Mouse (Mus musculus) layer of hippocampus, adult 9-10 months (tissue): ENCODE measurements around the gene Reep3.

Experiments
- DNase-seq: peaks from one replicate; pipeline ENCODE4 v3.0.0; 2022; ENCODE audit warnings: low spot score

The Reep3 gene

DNA sequence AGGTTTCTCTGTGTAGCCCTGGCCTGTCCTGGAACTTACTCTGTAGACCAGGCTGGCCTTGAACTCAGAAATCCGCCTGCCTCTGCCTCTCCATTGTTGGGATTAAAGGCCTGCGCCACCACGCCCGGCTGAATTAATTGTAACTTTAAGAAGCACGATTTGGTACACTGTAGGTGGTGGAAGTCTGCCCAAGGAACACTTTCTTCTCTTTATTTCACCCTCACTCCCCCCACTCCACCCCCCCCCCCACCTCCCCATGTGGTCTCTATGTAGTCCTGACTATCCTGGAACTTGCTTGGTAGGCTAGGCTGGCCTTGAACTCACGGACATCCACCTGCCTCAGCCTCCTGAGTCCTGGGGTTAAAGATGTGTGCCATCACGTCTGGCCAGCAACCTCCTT is 47.1 kb downstream of the Reep3 start:
- DNase-seq = no peak

DNA sequence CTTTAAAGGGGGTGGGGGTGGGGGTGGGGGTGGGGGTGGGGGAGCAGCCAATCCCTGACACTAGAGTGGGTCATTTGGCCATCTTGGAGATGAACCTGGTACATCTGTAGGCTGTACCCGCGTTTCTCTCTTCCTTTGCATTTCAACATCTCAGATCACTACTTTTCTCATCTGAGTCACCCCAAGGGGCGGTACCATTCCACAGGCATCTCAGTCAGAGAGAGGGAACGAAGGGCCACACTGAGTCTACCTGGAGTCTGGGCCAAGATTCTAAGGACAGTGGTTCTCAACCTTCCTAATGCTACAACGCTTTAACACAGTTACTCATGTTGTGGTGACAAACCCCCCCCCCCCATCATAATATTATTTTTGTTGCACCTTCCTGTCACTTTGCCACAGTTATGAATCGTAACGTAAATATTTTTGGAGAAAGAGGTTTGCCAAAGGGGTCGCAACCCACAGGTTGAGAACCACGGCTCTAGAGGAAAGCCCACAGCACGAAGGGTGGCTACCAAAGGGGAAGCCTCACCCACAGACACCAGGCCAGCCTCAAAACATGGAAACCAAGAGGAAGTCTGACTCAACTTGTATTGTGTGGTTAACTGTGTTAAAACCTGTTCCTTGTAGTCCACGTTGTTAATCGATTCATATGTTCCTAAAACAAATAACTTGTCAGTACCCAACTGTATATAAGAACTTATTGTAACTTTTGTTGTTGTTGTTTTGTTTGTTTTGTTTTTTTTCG is 47.7 kb downstream of the Reep3 start:
- no peak for DNase-seq

DNA sequence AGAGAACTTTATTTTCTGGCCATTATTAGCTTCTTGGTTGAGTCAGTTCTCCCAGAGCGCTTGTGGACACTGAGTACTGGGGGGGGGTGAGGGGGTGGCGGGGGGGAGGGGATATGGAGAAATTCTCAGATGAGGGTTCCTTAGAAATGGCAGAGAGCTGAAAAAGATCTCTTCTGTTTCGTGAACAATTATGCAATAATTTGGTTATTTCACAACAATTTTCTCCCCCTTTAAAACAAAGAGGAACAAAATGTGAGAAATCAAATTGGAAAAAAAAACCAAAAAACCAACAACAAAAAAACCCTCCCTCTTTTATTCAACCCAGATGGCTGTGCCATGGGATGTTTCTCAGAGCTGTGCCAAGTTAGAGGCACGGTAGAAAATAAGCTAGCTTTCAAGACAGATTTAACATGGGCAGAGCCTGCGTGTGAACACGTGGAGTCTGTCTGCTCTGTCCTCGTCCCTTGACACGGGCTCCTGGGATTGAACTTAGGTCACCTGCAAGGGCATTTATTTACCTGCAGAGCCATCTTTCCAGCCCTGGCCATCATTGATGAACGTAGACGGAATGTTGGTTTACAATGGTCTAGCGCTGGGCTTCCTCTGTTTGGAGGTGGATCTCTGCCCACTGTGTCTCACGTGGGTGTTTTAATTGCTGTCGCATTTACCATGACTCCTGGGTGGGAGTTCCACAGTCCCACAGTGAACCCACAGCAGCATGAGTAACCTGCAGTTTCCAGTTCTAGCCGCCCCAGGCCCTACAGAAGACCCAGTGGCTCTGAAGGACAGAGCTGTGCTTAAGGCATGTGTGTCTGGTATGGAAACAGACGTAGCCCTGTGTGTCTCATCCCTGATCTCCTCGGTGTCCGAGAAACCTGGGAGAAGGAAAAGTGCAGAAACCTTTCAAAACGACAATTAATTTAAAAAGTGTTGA is 48.8 kb downstream of the Reep3 start:
- DNase-seq = no peak

DNA sequence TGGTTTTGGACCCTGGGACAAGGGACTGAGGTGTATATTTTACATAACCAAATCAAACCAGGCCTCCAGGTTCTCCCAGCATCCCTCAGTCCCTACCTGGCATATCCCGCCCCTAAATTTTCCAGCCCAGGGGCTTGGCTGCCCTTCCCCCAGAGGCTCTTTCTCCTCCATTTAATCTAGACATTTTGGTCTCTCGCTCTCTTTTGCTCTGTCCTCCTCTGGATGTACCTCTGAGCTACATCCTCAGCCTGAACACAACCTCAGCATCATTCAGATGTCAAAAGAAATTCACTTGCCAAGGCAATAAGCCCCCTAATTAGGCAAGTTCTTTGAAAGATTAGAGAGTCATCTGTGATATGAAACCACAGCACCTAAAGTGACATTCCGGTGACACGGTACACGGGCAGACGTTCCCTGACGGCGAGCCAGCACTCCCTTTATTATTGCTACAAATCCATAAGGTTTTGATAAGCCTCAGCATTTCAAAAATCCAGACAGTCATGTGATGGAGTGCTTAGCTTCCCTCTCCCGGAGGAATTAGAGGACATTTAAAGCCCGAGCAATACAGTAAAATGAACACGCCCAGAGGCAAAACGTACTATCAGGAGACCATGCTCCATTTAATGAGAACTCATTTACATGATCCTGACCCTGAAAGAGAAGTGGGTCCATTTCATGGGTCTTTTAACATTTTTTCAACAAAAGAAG is 51.4 kb downstream of the Reep3 start:
- no peak for DNase-seq

DNA sequence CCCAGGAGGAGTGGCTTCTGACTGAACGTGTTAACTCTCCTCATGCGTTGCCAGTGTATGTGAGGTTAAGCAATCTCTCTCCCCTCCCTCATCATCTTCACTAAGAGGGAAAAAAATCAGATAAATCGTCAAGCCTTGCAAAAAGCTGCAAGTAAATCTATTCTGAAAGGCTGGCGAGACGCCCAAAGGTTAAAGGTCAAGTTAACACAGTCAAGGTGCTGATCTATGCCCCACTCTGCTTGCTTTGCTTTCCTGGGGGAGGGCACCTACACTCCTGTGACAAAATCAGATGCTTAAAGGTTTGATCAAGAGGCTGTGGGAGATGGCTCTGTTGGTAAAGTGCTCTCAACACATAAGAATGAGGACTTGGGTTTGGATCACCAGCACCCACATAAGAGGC is 52.4 kb downstream of the Reep3 start:
- DNase-seq = no peak

DNA sequence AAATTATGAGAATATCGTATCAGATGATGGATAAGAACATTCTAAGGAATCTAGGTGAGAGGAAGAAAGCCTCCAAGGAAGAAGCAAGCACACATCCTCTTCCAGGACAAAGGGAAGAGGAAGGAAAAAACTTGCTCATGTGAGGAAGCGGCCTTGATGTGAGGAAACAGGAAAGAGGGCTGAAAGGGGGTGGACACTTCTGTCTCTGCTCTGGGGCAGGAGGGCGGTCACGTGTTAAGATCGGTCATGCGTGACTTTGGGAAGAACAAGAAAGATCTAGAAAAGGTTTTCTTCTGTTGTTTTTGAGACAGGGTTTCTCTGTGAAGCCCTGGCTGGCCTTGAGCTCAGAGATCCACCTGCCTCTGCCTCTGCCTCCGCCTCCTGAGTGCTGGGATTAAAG is 53.5 kb downstream of the Reep3 start:
- no peak for DNase-seq

DNA sequence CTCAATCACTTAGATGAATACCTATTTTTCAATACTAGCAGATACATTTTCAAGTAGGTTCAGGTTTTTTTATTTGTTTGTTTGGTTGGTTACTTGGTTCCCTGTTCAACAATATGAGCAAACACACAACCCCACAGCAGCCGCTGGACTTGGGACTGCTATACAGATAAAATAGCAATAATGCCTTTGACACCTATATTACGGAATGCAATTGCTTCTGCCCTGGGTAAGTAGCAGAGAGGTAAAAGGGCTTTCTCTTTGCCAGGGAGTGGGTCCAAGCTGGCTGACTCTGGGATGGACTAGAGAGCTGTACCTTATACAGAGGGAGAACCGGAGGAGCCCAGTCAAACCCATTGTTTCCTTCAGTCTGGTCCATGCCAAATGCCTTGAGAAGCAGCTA is 56.3 kb downstream of the Reep3 start:
- DNase-seq = no peak

DNA sequence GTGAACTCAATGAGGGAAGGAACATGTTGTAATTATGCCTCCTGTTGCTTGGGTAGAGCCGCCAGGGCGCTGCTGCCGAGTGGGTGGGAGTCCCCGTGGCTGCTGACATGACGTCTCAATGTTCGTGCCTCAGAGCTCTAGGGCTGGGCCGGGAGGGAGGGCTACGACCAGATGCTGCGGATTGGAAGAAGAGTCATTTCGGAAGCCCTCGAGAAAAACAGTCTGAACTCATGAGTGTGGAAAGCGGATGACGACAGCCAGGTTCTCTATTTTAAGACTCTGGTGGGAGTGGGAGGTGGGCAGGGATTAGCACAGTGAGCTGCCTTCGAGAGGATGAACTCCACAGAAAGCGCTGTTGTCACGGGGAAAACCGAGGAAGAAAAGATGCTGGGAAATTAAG is 57.7 kb downstream of the Reep3 start:
- DNase-seq = peak; percentile 27

DNA sequence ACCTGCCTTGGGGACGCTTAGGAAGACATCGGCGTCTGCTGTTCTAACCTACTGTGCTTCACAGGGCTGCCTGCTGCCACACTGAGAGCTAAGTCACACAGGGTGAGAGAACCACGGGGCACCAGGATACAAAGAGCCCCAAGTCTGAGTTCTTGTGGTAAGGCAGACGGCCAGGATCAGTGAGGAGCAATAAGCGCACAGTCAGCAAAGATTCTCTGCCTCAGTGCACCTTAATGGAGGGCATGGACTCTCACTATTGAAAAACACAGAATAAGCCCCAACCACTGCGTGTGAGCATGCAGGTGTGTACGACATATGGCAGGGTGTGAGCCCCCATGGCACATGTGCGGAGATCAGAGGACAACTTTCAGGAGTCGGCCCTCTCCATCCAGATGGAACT is 60.2 kb downstream of the Reep3 start:
- no peak for DNase-seq

DNA sequence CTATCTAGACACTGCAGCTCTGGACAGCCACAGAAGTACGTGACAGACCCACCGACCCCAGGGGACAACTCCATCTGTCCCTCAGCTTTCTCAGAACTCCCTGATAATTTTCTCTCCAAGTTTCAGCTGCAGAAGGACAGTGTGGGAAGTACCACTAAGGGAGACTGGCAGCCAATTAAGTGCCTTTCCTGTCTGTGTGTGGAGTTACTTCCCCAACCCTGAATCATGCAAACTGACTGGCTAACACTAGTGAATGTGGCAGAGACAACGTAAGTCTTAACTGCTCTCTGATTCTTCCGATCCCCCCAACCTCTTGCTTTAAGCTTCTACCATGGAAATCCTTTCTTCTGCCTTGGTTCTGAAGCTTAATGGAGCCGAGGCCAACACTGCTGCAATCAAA is 60.6 kb downstream of the Reep3 start:
- no peak for DNase-seq

DNA sequence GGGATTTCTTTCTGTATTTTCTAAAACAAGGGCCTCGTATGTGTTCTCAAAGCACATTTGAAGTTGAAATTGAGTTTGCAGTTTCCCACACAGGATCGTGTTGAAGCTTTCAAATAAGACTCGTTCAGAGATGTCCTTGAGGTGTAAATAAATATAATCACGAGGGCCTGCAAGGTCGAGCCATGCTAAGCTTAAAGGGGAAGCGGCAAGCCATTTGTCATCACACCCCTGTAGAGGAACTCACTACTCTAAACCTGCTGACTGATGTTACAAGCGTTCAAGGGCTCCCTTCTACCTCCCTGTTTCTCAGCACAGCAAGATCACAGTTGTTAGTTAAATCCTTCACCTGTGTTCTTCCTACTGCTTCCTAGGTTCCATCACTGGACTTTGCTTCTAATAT is 65.6 kb downstream of the Reep3 start:
- DNase-seq = no peak

DNA sequence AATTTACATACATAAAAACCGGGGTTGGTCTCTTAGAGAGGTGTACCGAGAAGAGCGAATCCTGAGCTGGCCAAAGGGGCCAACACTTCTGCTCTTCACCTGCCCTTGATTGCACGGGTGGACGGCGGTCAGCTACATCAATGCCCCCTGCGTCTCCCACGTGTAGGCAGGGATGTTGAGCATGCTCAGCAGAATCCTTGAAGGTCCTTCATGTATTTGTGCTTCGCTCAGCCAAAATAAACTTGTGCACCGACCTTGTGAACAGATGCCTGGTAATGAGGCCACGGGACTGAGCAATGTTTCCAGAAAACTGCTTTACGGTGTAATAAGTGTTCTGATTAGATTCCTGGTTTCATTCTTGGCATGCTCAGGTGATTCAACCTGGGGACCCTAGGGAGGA is 67.4 kb downstream of the Reep3 start:
- DNase-seq = no peak

DNA sequence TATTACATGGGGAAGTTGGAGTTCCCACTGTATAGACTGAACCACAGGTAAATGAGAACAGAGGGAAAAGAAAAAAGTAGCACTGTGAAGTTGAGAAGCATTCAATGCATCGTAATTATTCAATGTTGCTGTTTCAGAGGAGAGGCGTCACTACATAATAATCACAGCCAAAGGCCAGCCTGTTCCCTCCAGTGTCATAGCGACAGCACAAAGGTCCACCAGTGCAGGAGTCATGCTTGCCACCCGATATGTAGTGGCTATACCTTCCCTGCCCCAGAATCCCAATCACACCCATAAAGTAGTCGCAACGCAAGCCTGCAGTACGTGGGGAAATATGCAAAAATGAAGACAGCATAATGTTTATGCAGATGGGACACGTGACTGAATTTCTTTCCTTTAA is 70.4 kb downstream of the Reep3 start:
- no peak for DNase-seq

DNA sequence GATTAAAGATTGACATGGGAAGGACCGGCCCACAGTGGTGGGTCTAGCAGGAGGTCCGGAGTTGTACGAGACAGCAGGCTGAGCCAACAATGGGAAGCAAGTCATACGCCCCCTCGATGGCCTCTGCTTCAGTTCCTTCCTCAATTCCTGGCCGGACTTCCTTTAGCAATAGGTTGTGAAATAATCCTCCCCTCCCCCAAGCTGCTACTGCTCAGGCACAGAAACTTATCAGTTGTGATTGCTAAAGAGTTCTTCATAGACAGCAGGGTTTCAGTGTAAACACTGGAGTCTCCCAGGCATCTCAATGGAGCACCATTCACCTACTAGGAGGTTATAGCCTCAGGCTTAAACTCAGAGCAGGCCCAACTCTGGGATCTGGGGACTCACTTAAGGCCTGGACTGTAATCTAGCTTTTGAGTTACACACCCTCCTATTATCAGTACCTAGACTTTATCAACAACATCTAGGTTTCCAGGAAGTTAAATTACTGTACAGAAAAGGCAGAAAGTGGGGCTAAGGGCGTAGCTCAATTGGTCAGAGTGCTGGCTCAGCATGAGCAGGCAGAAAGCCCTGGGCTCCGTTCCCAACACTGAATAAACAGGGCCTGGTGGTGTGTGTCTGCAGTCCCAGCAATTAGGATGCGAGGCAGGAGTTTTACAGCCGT is 71.0 kb downstream of the Reep3 start:
- no peak for DNase-seq

DNA sequence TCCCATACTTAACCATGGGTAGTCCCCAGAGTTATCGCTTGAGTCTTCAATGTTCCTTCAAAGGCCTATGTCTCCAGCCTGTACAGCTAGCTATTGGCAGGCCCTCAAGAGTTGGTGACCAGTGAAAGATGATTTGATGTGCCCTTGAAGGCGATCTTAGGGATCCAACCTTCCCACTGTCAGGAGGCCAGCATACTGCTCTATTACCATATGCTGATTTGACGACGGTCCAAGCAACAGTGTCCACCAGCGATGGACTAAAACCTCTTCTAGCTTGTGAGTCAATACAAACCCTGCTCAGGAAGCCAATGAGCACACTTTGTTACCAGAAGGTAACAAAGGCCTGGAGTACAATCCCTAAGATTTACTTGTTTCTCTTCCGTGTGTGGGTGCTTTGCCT is 72.4 kb downstream of the Reep3 start:
- DNase-seq = no peak

DNA sequence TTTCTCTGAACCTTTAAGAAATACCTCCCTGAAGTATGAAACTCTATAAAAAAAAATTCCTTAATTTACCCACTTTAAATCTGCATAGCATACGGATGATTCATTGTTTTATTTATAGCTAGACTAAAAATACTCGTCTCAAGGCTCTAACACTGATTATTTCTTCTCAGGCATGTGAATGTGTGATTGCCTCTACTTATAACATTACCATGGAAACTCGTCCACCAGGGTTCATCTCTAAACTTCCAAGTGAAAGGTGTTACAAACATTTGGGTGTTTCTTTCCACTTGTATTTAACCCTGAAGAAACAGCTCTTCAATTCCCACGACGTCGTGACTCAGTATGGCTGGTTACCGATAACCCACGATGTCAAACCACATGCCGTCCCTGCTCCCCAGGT is 73.7 kb downstream of the Reep3 start:
- DNase-seq = no peak

DNA sequence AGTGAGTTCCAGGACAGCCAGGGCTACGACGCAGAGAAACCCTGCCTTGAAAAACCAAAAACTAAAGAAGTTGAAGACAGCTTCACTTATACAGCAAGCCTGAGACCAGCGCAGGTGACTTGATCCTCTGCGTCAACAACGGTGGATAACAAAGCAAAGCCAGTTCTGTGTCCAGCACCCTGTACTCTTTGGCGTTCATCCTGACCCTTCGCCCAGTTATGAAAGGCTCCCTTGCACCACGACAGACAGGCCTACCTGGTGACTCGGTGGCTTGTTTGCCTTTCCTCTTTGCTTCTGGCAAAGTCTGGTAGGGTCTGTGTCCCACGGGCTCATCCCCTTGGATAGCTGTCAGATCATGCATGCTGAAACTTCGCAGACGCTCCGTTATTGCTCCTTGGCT is 75.3 kb downstream of the Reep3 start:
- no peak for DNase-seq

DNA sequence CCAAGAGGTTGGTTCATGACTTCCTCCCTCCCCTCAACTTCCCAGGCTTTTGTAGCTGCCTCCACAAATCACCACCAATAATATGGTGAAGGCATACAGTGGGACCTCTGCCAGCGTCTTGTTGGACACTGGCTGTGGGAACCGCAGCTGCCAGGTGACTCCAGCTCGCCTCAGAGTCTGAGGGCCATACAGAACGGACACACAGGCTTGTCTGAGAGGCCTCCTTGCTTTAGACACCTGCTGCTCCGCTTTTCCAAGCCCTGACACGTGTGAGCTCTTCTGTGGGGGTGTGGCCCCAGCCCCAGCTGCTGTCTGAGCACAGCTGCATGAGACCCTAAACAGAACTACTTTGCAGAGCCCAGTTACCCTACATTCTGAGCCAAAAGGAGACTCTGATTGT is 77.9 kb downstream of the Reep3 start:
- no peak for DNase-seq

DNA sequence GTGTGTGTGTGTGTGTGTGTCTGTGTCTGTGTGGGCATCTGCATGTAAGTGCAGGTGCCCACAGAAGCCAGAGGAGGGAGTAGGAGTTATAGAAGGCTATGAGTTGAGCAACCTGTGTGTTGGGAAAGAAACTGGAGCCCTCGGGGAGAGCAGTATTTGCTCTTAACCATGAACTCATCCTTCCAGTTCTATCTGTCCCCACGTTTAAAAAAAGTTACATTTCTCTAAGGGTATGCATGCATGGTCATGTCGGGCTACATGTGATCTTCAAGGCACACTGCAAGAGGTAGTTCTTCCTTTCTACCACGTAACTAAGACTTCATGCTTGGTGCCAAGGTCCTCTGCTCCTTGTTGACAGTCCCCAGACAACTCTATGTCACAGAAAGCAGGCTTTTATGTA is 78.9 kb downstream of the Reep3 start:
- DNase-seq = no peak

DNA sequence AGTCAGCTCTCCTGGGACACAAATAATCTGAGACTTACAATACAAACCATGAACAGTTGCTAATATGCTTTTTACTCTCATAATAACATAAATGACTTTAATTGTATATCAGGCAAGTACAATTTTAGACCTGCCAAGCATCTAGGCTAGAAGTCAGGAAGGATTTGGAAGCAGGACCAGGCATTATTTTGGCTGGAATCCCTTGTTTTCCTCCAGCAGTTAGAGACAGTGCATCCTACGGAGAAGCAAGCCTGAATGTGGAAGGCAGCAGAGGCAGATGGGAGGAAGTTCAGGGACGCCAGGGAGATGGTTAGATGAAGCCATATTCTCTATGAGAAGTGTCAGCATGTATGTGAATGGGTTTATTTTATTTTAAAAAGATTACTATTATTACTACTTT is 79.4 kb downstream of the Reep3 start:
- DNase-seq = no peak

DNA sequence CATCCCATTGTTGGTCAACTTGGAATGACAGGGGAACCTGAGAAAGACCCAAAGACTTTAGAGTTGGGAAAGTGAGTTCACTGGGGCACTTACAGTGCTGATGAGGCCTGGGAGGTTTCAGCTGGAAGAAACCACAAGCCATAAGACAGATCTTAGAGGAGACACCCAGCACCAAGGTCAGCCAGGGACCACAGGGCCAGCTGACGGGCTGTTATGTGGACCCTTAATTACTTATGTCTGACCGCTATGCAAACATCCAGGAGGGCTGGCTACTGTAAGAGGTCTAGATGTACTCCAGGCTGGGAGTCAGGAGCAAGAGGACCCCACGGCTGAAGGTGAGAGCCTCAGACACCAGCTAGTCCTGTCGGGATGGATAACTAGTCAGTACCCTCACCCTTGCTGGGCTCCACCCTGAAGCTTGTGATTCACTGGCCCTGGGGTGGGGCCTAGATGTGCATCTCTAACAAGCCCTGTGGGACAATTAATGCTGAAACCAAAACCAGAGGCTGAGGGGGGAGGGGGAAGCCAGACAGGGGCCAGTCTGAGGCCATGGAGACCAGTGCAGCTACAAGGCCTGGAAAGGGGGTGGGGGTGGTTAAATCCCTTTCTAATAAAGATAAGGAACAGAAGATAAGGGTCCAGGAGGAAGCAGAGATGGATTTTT is 80.0 kb downstream of the Reep3 start:
- DNase-seq = no peak

DNA sequence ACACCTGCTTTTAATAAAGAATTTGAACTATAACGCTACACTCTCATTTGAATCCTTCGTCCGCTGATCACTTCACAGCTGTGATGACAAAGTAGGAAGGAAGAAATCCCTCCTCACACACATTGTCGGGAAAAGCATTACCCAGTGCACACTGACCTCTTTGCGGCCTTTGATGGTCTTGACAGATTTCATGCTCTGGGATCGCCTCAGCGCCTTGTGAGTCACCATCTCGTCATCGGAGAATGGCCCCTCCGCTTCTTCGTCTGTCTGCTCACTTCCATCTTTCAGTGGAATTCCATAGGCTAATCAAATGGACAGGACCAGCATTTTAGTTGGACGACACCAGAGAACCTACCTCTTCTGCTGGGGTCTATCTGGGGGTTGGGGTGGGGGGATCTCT is 82.0 kb downstream of the Reep3 start:
- DNase-seq = no peak
